Mouse (Mus musculus) cerebellum, adult 9-10 months (tissue): Measurements from ENCODE around the gene Ptpra.
"Not testable (repeated sequence)": the region's sequence is repeated elsewhere in the genome, so short reads cannot be mapped to it uniquely, and the experiment has no call there.

ENCODE experiments used
- DNase-seq: peaks from one replicate; pipeline ENCODE4 v3.0.0; 2022

The Ptpra gene

DNA sequence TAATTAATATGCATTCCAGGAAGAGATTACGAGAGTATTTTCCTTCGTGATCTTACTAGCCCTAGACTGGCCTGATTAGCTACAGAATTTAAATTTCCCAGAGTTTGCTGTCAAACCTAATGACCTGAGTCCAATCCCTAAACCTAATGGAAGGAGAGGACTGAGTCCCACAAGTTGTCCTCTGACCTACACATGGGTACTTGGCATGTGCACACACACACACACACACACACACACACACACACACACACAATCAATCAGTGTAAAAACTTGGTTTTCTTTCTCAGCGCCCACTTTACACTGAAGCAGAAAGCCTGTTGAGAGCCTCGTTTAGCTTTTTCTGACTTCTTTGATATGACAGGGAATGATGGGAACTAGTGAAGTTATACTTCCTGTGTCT lies 41.1 kb downstream of the Ptpra start:
- DNase-seq = no peak

GRCm38 (mm10) chr2:130491587-130491986 lies 41.5 kb downstream of the Ptpra start:
- DNase-seq = peak; percentile 48

DNA sequence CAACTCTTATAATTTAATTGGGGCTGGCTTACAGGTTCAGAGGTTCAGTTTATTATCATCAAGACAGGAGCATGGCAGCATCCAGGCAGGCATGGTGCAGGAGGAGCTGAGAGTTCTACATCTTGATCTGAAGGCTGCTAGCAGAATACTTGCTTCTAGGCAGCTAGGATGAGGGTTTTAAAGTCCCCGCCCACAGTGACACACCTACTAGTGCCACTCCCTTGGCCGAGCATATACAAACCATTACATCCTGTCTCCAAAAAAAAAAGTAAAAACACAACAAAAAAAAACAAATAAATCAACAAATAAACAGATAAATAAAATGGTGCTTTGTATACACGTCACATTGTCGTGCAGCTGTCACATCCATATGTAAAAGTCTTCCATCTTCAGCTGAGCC lies 45.0 kb downstream of the Ptpra start:
- DNase-seq = not testable (repeated sequence)

DNA sequence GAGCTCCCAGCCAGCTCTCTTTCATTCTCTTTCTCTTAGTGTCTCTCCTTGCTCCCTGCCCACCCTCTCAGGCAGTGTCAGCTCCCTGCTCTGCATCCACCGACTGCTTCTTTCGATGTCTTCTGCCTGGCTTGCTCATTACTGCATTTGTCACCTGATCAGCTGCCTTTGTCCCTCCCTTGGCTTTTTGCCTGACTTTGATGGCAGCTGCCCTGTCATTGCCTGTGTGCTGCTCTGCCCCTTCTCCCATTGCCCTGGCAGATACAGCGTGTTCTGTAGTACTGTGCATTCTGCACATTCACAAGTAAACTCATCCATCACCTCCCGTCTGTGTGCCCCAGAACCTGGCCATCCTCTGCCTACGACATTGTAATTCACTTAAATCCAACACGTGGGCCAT lies 46.0 kb downstream of the Ptpra start:
- DNase-seq = peak; percentile 77

DNA sequence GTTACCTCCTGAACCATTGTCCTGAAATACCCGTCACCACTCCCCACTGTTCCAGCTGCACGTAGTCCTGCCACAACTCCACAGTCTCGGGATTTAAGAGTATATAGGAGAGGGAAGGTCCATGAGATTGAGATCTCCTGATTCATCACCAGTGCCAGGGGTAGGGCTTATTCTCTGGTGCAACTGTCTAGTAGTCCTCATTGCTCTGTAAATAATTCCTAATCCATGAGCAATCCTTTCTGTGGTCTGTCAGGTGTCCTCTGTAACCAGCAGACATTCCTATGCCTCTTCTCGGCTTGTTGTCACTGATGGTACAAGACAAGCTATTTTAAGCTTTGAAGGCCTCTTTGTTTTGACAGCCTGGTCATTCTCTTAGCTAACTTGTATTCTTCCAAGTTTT lies 46.9 kb downstream of the Ptpra start:
- no peak for DNase-seq

- DNase-seq = no peak
Measured at GRCm38 (mm10) chr2:130499546-130499945, 49.5 kb downstream of the Ptpra start.

- no peak for DNase-seq
Measured at GRCm38 (mm10) chr2:130501556-130501955, 51.5 kb downstream of the Ptpra start.

DNA sequence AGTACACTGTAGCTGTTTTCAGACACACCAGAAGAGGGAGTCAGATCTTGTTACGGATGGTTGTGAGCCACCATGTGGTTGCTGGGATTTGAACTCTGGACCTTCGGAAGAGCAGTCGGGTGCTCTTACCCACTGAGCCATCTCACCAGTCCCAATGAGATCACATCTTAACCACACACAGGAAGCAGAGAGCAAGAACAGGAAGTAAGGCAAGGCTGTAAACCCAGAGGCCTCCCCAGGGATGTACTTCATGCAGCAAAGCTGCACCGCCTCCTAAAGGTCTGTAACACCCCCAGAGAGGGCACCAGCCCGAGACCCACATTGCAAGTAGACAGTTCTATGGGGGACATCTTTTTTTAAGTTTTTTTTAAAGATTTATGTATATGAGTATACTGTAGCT lies 61.5 kb downstream of the Ptpra start:
- DNase-seq = not testable (repeated sequence)

GRCm38 (mm10) chr2:130513907-130514306 lies 63.8 kb downstream of the Ptpra start:
- no peak for DNase-seq

- no peak for DNase-seq
Measured at GRCm38 (mm10) chr2:130515791-130516190, 65.7 kb downstream of the Ptpra start.

- DNase-seq = no peak
Measured at GRCm38 (mm10) chr2:130521927-130522326, 71.8 kb downstream of the Ptpra start.

- DNase-seq = not testable (repeated sequence)
Measured at GRCm38 (mm10) chr2:130525480-130525879, 75.4 kb downstream of the Ptpra start.

DNA sequence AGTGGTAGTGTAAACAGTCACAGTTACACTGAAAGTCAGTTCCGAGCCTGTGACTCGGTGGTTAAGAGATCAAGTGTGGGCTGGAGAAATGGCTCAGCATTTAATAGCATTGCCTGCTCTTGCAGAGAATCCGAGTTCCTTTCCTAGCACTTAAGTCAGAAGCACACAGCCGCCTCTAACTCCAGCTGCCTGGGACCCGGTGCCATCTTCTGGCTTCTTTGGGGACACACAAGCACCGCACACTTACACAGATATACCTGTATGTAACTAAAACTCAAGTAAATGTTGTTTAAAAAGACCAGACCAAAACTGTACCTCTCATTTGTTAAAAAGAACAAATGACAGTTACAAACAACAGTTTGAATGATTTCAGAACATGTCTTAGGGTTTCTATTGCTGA lies 78.4 kb downstream of the Ptpra start:
- no peak for DNase-seq

GRCm38 (mm10) chr2:130529290-130529689 lies 79.2 kb downstream of the Ptpra start:
- no peak for DNase-seq

DNA sequence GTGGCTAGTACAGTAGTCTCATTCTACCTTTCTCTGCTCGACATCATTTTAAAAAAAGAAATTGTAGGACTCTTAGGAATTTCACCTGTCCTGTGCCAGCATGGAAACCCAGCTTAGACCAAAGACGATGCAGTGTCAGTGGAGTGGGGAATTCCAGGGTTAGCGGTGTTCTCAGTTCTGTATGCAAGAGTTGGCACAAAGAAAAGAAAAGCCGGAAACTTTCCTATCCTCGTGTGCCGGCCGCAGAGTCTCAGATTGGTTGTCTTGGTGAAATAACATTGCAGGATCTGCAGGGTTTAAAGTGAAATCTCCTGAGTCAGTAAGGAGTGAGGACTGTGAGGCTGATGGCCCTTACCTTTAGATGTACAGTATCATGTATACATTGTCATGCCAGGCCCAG lies 79.8 kb downstream of the Ptpra start:
- no peak for DNase-seq

- no peak for DNase-seq
Measured at GRCm38 (mm10) chr2:130532201-130532600, 82.1 kb downstream of the Ptpra start.

- no peak for DNase-seq
Measured at GRCm38 (mm10) chr2:130535017-130535416, 84.9 kb downstream of the Ptpra start.

- no peak for DNase-seq
Measured at GRCm38 (mm10) chr2:130536890-130537289, 86.8 kb downstream of the Ptpra start.

DNA sequence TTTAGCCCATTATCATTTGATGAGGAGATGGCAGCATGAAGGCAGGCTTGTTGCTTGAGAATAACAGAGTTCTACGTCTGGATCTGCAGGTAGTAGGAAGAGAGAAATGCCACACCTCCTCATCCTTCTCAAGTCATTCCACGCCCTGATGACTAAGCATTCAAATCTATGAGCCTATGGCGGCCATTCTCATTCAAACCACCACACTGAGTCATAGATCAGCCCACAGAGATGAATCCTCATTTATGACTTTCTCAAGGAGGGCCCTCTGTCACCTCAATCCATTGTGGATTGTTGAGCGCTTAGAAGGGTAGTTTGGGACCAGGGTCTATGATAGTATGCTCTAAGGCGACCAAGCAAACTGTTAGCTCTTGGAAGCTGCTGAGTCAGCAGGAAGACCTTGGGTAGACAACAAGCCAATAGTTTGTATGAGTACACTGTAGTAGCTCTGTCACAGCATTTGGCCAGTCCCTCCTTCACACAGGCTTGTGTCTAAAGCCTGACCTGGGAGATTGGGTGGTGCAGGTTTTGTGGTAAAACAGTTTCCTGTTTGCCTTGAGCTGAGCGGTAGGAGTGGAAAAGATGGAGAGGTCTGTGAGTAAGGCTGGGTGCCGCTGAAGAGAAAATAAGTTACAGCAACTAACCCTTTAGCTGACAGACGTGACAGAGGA lies 88.9 kb downstream of the Ptpra start:
- DNase-seq = no peak

DNA sequence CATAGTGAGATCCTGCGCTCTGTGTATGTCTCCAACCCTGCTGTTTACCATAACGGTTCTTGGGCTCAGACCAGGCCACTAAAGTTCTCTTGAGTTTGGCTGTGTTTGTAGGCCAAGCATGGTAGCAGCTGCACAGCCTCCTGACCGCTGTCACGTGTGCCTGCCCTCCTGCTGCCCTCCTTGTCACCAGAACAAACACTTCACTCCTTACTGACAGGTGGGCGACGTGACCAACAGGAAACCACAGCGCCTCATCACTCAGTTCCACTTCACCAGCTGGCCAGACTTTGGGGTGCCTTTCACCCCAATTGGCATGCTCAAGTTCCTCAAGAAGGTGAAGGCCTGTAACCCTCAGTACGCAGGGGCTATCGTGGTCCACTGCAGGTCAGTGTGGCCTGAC lies 90.2 kb downstream of the Ptpra start:
- DNase-seq = no peak

DNA sequence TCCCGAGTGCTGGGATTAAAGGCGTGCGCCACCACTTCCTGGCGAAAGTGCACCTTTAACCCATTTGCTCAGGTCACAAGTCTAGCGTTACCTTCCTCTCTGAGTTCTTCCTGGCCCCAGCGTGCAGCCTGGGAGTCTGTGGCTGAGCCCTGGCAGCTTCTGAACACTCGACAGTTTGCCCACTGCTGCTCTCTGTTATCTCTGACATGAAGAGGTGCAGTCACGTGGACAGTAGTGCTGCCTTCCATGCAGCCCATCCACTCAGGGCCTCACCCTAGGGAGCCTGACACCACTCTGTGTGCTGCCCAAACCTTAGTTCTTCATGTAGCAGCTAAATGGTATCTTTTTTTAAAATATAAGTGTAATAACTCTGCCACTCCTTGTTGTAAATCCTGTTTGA lies 96.9 kb downstream of the Ptpra start:
- DNase-seq = no peak

DNA sequence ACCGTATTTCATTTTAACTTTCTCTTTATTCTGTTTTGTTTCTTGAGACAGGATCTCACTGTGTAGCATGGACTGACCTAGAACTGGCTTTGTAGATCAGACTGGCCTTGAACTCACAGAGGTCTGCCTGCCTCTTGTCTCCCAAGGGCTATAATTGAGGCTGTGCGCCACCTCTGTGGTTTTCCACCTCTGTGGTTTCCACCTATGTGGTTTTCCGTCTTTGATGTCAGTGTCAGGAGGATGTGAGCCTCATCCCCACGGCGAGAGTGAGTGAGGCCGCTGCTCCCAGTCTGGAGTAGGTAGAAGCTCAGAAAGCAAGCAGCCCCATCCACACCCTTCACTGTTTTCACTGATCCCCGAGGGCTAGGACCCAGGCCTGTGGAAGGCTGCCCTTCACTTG lies 104.8 kb downstream of the Ptpra start:
- no peak for DNase-seq

- DNase-seq = no peak
Measured at GRCm38 (mm10) chr2:130556292-130556691, 106.2 kb downstream of the Ptpra start.

DNA sequence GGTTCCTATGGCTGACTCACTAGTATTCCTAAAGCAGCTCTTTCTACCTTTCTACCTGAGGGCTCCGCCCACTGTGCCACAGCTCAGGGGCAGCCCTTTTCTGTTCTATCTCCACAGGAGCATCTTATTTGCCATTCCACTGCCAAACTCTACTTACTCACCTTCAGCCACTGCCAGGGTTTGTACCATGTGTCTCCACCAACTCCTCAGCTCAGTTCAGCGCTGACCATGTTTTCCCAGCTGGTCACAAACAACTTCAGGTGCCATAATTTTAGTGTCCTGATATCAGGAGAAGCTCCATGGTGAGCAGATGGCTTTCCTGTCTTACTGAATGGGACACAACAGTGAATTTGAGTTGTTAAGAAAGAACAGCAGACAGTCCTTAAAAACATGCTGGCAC lies 107.4 kb downstream of the Ptpra start:
- DNase-seq = peak; percentile 53

DNA sequence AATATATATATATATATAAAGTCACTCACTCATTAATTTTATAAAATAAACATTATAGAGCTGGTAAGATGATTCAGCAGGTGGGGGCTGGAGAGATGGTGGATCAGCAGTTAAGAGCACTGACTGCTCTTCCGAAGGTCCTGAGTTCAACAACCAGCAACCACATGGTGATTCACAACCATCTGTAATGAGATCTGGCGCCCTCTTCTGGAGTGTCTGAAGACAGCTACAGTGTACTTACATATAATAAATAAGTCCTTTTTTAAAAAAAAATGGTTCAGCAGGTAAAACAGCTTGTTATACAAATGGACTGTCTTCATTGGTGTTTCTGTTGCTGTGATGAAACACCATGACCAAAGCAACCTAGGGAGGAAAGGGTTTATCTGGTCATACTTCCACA lies 107.9 kb downstream of the Ptpra start:
- DNase-seq = no peak
